Mouse (Mus musculus) testis, adult 2 months (tissue): ENCODE data around the gene Myo1b.

Experiments
- CTCF ChIP-seq: fragments of 200-500 bp; IDR thresholded peaks from 2 replicates; pipeline ENCODE4 v1.5.1; 2012; ENCODE audit warnings: low read depth, mild to moderate bottlenecking, inconsistent platforms, low read length, moderate library complexity; ENCODE audit not compliant: control insufficient read depth, insufficient read depth, insufficient replicate concordance
- POLR2A ChIP-seq: fragments of 200-500 bp; IDR thresholded peaks from 2 replicates; pipeline ENCODE4 v1.6.1; 2012; ENCODE audit warnings: low read depth, mild to moderate bottlenecking, inconsistent platforms, low read length, moderate library complexity; ENCODE audit not compliant: control insufficient read depth

DNA sequence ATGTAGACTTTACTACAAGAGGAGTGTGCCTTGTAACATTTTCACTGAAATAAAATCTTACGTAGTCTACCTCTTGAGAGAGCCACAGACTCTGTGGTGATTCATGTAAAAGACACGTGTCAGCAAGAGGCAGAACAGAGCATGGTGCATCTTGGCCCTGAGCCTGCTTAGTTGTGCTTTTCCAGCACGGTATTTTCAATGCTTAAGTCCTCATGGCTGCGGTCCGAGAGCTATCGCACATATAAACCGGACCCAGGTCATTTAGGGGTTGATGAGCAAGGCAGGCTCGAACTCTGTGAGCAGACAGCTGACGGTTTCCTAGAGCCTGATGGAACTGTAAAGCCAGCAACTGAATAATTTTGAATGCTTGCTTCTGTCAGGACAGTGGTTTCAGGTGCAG lies 86.5 kb downstream of the Myo1b start:
- TF ChIP-seq POLR2A: no peak
- TF ChIP-seq CTCF: no peak
